26 mouse cellular contexts compared by ENCODE assay signal in the genomic region with DNA sequence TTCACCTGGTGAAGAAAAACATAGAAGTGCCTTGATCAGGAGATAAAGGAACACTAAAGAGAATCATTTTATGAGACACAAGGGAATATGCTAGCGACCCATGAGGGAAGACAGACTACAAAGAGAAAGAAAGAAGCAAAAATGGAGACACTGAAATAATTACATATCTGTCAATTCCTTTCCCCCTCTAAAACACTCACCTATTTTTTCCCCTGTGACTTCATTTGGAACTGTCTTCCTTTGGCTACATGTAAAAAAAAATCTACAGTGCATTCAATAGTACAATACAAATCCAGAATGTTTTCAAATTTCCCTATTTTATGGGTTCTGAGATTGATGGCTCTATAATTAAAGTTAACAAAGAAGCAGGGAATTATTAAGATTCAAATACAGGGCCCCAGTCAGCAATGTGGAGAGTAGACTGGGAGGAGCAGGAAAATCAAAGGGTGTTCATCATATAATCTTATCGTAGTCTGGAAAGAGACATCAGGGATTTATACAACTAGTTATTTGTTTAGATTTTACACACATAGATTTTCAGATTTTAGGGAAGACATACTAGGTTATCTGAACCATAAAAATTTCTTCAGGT.
"Had no signal": no experiment of that assay in that cellular context is flagged by ENCODE, and none has a peak within 500 bp of the region (broad histone marks: within the 10 kb centered on the region; RNA-seq: fewer than 3 reads in every experiment).

No protein-coding gene starts in this region.

- DNase-seq: gastrocnemius, adult 2 months; gastrocnemius, postnatal 10 days; gastrocnemius, postnatal 25 days; heart, adult 18-20 months; heart, postnatal 10 days; heart, postnatal 4 days; kidney, adult 18-20 months; kidney, adult 8-10 months; kidney, postnatal 10 days; kidney, postnatal 25 days; kidney, postnatal 4 days had no signal

- H3K4me3 ChIP-seq: gastrocnemius, adult 2 months; heart, embryonic 10.5 days; heart, embryonic 12.5 days; hindbrain, embryonic 10.5 days; hindbrain, embryonic 12.5 days; intestine, embryonic 15.5 days; layer of hippocampus, adult 2 months; left cerebral cortex, adult 2 months; limb, embryonic 13.5 days; limb, embryonic 15.5 days; liver, embryonic 12.5 days had no signal

- H3K9ac ChIP-seq: heart, embryonic 12.5 days; hindbrain, embryonic 12.5 days; hindbrain, embryonic 14.5 days; intestine, embryonic 15.5 days; limb, embryonic 13.5 days; limb, embryonic 15.5 days; liver, embryonic 12.5 days; liver, embryonic 14.5 days had no signal

- H3K4me1 ChIP-seq: heart, embryonic 10.5 days; heart, embryonic 12.5 days; hindbrain, embryonic 10.5 days; hindbrain, embryonic 12.5 days; intestine, embryonic 15.5 days; limb, embryonic 13.5 days; limb, embryonic 15.5 days; liver, embryonic 12.5 days had no signal

- H3K27me3 ChIP-seq: heart, embryonic 12.5 days; hindbrain, embryonic 12.5 days; intestine, embryonic 15.5 days; limb, embryonic 13.5 days; limb, embryonic 15.5 days; liver, embryonic 12.5 days had no signal

- H3K27ac ChIP-seq: gastrocnemius, adult 2 months; heart, embryonic 10.5 days; hindbrain, embryonic 10.5 days; hindbrain, embryonic 12.5 days; hindbrain, embryonic 14.5 days; intestine, embryonic 15.5 days; layer of hippocampus, adult 2 months; left cerebral cortex, adult 2 months; limb, embryonic 13.5 days; limb, embryonic 15.5 days; liver, embryonic 12.5 days; liver, embryonic 14.5 days had no signal

- H3K36me3 ChIP-seq: heart, embryonic 10.5 days; heart, embryonic 12.5 days; hindbrain, embryonic 10.5 days; hindbrain, embryonic 12.5 days; intestine, embryonic 15.5 days; limb, embryonic 13.5 days; limb, embryonic 15.5 days; liver, embryonic 12.5 days had no signal

- H3K9me3 ChIP-seq: heart, embryonic 10.5 days; heart, embryonic 12.5 days; hindbrain, embryonic 10.5 days; hindbrain, embryonic 12.5 days; intestine, embryonic 15.5 days; limb, embryonic 13.5 days; limb, embryonic 15.5 days; liver, embryonic 12.5 days had no signal

- ATAC-seq: hindbrain, embryonic 16.5 days; inflammation-experienced regulatory T-cells, adult 6 months; intestine, embryonic 15.5 days; intestine, postnatal 0 days; liver, embryonic 12.5 days had no signal

- H3K4me2 ChIP-seq: heart, embryonic 12.5 days; hindbrain, embryonic 12.5 days; hindbrain, embryonic 14.5 days; intestine, embryonic 15.5 days; limb, embryonic 13.5 days; limb, embryonic 15.5 days; liver, embryonic 12.5 days had no signal
